Mouse (Mus musculus) inflammation-experienced regulatory T-cells (primary cell): ENCODE measurements around the gene Ckm. TPM values are rescaled to one million over a fixed set of nuclear protein-coding genes. Genes with fewer than 3 reads are reported as not detected.

Experiments
- polyA plus RNA-seq, 2 experiments: library from polyadenylated mRNA; unstranded; fragments of 100-300 nt; shearing (Covaris generic); gene quantifications; one replicate each; pipeline ENCODE4 v1.2.1; 2017

The Ckm gene
- 1 to 10 TPM in 1 of 2 experiments, under 1 TPM in 1; 0.45 to 2.1 TPM for polyA plus RNA-seq

GRCm38 (mm10) chr7:19404476-19404875 lies at the start of gene Ckm:
Gene Ckm, plus strand, starts transcription at chr7:19404776.

GRCm38 (mm10) chr7:19359299-19359891 lies 45.2 kb upstream of the Ckm start, which contains the start of the genes Cd3eap and Ppp1r13l:
Gene Cd3eap, minus strand, starts transcription at chr7:19359483.
Gene Ppp1r13l, plus strand, starts transcription at chr7:19359749.

GRCm38 (mm10) chr7:19381377-19382165 lies 23.0 kb upstream of the Ckm start, which contains the start of gene Ercc2:
Gene Ercc2, plus strand, starts transcription at chr7:19382010.

GRCm38 (mm10) chr7:19403731-19404296 lies 762 bp upstream of the Ckm start, which contains the start of gene Klc3:
Gene Klc3, minus strand, starts transcription at chr7:19404104.

GRCm38 (mm10) chr7:19458591-19459111 lies 54.1 kb downstream of the Ckm start, which contains the start of gene Mark4:
Gene Mark4, minus strand, starts transcription at chr7:19458821.

GRCm38 (mm10) chr7:19462884-19463381 lies 58.4 kb downstream of the Ckm start, which contains the start of gene Exoc3l2:
Gene Exoc3l2, plus strand, starts transcription at chr7:19463331.

Other genes starting within 250 kb of the Ckm start
- under 1 TPM in 1 of 2 experiments, not detected in 1; 0.39 TPM for gene Gipr, start 238.6 kb upstream of the Ckm start, polyA plus RNA-seq
- gene Eml2, start 228.4 kb upstream of the Ckm start, polyA plus RNA-seq: 10 to 100 TPM; 19.8 to 24.3 TPM
- under 1 TPM in 1 of 2 experiments, not detected in 1; 0.27 TPM for gene Gpr4, start 192.2 kb upstream of the Ckm start, polyA plus RNA-seq
- 10 to 100 TPM; 21.1 to 31.1 TPM for gene Opa3, start 176.4 kb upstream of the Ckm start, polyA plus RNA-seq
- gene Vasp, start 133.0 kb upstream of the Ckm start, polyA plus RNA-seq: 100 to 1,000 TPM; 264 to 271 TPM
- 1 to 10 TPM; 3.8 to 5.0 TPM for gene Ppm1n, start 124.7 kb upstream of the Ckm start, polyA plus RNA-seq
- gene Rtn2, start 122.2 kb upstream of the Ckm start, polyA plus RNA-seq: under 1 TPM; 0.49 to 0.80 TPM
- 1 to 10 TPM; 2.0 to 3.1 TPM for gene Fosb, start 94.7 kb upstream of the Ckm start, polyA plus RNA-seq
- gene Ercc1, start 60.0 kb upstream of the Ckm start, polyA plus RNA-seq: 10 to 100 TPM; 75.1 to 88.2 TPM
- gene Cd3eap, start 45.3 kb upstream of the Ckm start, polyA plus RNA-seq: 10 to 100 TPM in 1 of 2 experiments, 1 to 10 TPM in 1; 9.9 to 14.4 TPM
- gene Ppp1r13l, start 45.0 kb upstream of the Ckm start, polyA plus RNA-seq: 1 to 10 TPM in 1 of 2 experiments, under 1 TPM in 1; 0.48 to 1.3 TPM
- gene Ercc2, start 22.8 kb upstream of the Ckm start, polyA plus RNA-seq: 10 to 100 TPM in 1 of 2 experiments, 1 to 10 TPM in 1; 9.8 to 12.6 TPM
- gene Klc3, start 672 bp upstream of the Ckm start, polyA plus RNA-seq: 10 to 100 TPM; 12.0 to 18.6 TPM
- 1 to 10 TPM; 6.1 to 8.5 TPM for gene Mark4, start 54.0 kb downstream of the Ckm start, polyA plus RNA-seq
- under 1 TPM in 1 of 2 experiments, not detected in 1; 0.09 TPM for gene Exoc3l2, start 58.6 kb downstream of the Ckm start, polyA plus RNA-seq
- gene Bloc1s3, start 103.6 kb downstream of the Ckm start, polyA plus RNA-seq: 1 to 10 TPM; 9.1 to 9.8 TPM
- gene Trappc6a, start 103.6 kb downstream of the Ckm start, polyA plus RNA-seq: 100 to 1,000 TPM in 1 of 2 experiments, 10 to 100 TPM in 1; 79.0 to 101 TPM
- under 1 TPM in 1 of 2 experiments, not detected in 1; 0.60 TPM for gene Nkpd1, start 113.1 kb downstream of the Ckm start, polyA plus RNA-seq
- gene Ppp1r37, start 158.3 kb downstream of the Ckm start, polyA plus RNA-seq: 10 to 100 TPM; 15.7 to 15.9 TPM
- 1 to 10 TPM in 1 of 2 experiments, under 1 TPM in 1; 0.94 to 1.7 TPM for gene Zfp296, start 172.5 kb downstream of the Ckm start, polyA plus RNA-seq
- gene Gemin7, start 172.8 kb downstream of the Ckm start, polyA plus RNA-seq: 100 to 1,000 TPM; 111 to 136 TPM
- 10 to 100 TPM; 59.6 to 76.8 TPM for gene Clasrp, start 199.7 kb downstream of the Ckm start, polyA plus RNA-seq
- 100 to 1,000 TPM in 1 of 2 experiments, 10 to 100 TPM in 1; 95.9 to 105 TPM for gene Relb, start 224.7 kb downstream of the Ckm start, polyA plus RNA-seq